Mouse (Mus musculus) C2C12 (cell line): ENCODE measurements around the gene Tmem63b.

Experiments used
- CTCF ChIP-seq: IDR thresholded peaks from one replicate; pipeline ENCODE4 v1.5.1; 2011; ENCODE audit not compliant: control insufficient read depth, insufficient read depth, insufficient read length
- MAX ChIP-seq: IDR thresholded peaks from one replicate; pipeline ENCODE4 v1.6.1; 2011; ENCODE audit warnings: mild to moderate bottlenecking, control low read depth

- TF ChIP-seq MAX, result no peak
- TF ChIP-seq CTCF, result no peak
Measured at GRCm38 (mm10) chr17:45618941-45619385, 67.7 kb downstream of the Tmem63b start.
